Mouse (Mus musculus) liver, adult 2 months (tissue): ENCODE results near the gene Wdr13.

Experiments
- CTCF ChIP-seq: fragments of 200-500 bp; IDR thresholded peaks from 2 replicates; pipeline ENCODE4 v1.5.1; 2011; ENCODE audit warnings: low read depth, low read length, control low read depth
- POLR2A ChIP-seq: fragments of 200-500 bp; IDR thresholded peaks from 2 replicates; pipeline ENCODE4 v1.6.1; 2011; ENCODE audit warnings: low read length, control low read depth; ENCODE audit not compliant: insufficient read depth; ENCODE audit errors: extremely low read depth

DNA sequence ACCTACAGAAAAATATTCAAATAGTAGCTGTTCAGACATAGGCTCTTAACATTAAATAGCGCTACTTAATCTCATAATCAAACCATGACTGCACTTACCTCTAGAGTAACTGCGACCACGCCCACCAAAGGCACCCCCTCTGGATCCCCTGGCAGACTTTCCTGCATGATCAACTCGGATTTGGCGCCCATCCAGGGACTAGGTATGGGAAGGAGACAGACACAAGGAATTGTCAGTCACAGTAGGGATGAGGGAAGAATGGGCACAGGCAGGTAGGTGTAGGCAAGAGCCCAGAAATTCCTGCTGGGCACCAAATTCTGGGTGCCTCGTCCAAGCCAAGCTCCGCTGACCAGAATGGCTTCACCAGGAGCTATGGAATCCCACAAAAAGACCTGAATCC is 11.1 kb upstream of the Wdr13 start:
- TF ChIP-seq CTCF (no peak), POLR2A (no peak)
